Mouse (Mus musculus): ENCODE results near the gene Spint3. TPM values are rescaled to one million over a fixed set of nuclear protein-coding genes. Genes with fewer than 3 reads are reported as not detected.

Gene Spint3
- polyA plus RNA-seq, 1 experiment from 2014 or later, result not detected

- no peaks in the 10 kb centered on the region for H3K9me3 ChIP-seq (ENCODE audit: control insufficient read depth)
- H3K4me1 ChIP-seq (replicated peaks; ENCODE audit: control insufficient read depth, insufficient read depth, low read length), result no peaks in the 10 kb centered on the region
- TF ChIP-seq CTCF (IDR thresholded peaks at IDR 0.05; ENCODE audit: low read depth), result peak; percentile 46
- H3K4me3 ChIP-seq (ENCODE audit: low read depth, low read length), result no peak overlapping the region
- H3K27ac ChIP-seq (ENCODE audit: low read depth, low read length), result no peak overlapping the region
- WGBS, result 89% methylated on average over 2 of the region's 2 CpGs
- no peak overlapping the region for H3K4me2 ChIP-seq (replicated peaks; ENCODE audit: low read depth)
- ATAC-seq, result no peak
- no peak overlapping the region for H3K9ac ChIP-seq (ENCODE audit: low read depth, low read length)
- no peaks in the 10 kb centered on the region for H3K36me3 ChIP-seq (ENCODE audit: control insufficient read depth, insufficient read depth)
- no peaks in the 10 kb centered on the region for H3K27me3 ChIP-seq (replicated peaks; ENCODE audit: control insufficient read depth, insufficient read depth, low read length)
Measured at GRCm38 (mm10) chr2:164566997-164567396, 6.3 kb downstream of the Spint3 start.

DNA sequence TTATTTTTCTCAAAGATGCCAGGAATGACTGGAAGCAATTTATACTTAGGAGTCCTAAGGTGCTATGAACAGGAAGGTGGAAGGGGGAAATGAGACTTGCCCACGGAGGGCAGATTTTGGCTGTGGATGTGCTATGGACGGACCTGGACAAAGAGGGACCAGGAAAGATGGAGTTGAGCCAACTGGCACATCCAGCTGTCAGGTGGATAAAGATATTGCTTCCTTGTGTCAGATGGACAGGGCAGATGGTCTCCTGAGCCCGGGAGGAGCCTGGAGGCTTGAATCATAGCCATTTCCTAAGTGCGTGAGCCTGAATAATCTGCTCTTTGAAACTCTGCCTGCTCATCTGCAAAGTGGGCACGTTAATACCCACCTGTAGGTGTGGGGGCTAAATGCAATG is 8.9 kb downstream of the Spint3 start:
- H3K9me3 ChIP-seq (ENCODE audit: control insufficient read depth), result no peaks in the 10 kb centered on the region
- no peak overlapping the region for H3K4me3 ChIP-seq (ENCODE audit: low read depth, low read length)
- WGBS, result 74% methylated on average over 5 of the region's 5 CpGs
- H3K27me3 ChIP-seq (replicated peaks; ENCODE audit: control insufficient read depth, insufficient read depth, low read length), result no peaks in the 10 kb centered on the region
- ATAC-seq, result no peak
- H3K9ac ChIP-seq (ENCODE audit: low read depth, low read length), result no peak overlapping the region
- no peak for TF ChIP-seq CTCF (IDR thresholded peaks at IDR 0.05; ENCODE audit: low read depth)
- H3K36me3 ChIP-seq (ENCODE audit: control insufficient read depth, insufficient read depth), result no peaks in the 10 kb centered on the region
- H3K4me1 ChIP-seq (replicated peaks; ENCODE audit: control insufficient read depth, insufficient read depth, low read length), result no peaks in the 10 kb centered on the region
- no peak overlapping the region for H3K27ac ChIP-seq (ENCODE audit: low read depth, low read length)
- no peak overlapping the region for H3K4me2 ChIP-seq (replicated peaks; ENCODE audit: low read depth)

DNA sequence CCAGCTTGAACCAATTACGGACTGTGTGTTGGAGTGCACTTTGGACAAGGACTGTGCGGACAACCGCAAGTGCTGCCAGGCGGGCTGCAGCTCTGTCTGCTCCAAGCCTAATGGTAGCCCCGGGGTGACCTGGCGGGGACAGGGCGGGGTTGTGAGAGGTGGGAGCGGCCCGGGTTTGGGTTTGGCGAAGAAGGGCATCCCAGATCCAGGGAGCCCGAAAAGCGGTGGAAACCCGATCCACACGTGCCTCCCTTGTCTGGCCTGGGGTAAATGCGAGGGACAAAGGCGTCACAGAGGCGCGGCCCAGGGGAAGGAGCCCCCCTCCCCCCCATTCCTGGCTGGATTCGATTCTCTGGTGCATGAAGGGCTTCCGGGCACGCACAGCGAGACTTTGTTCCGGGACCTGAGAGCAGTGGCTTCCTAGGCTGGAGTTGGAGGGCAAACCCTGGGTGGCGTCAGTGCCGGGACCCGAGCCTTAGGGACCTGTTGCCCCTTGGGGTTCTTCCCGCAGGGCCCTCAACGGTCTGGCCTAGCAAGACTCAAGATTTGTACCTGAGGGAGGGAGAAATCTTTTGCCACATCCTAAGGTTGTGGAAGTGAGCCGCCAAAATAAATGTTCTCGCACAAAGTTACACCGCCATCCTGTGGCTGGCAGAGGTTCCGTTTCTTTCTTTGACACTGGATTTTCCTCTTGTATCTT is 9.8 kb downstream of the Spint3 start:
- Histone ChIP-seq H3K27ac (ENCODE audit: low read depth, low read length) (no peak overlapping the region), H3K4me2 (replicated peaks; ENCODE audit: low read depth) (peak overlapping the region; percentile 91), H3K9me3 (ENCODE audit: control insufficient read depth) (no peaks in the 10 kb centered on the region), H3K4me1 (replicated peaks; ENCODE audit: control insufficient read depth, insufficient read depth, low read length) (no peaks in the 10 kb centered on the region), H3K9ac (ENCODE audit: low read depth, low read length) (peak overlapping the region; percentile 53), H3K27me3 (replicated peaks; ENCODE audit: control insufficient read depth, insufficient read depth, low read length) (no peaks in the 10 kb centered on the region), H3K4me3 (ENCODE audit: low read depth, low read length) (peak overlapping the region; percentile 45), H3K36me3 (ENCODE audit: control insufficient read depth, insufficient read depth) (no peaks in the 10 kb centered on the region)
- peak; percentile 43 for ATAC-seq
- WGBS, result 1% methylated on average over 32 of the region's 32 CpGs
- TF ChIP-seq CTCF (IDR thresholded peaks at IDR 0.05; ENCODE audit: low read depth), result peak; percentile 80

DNA sequence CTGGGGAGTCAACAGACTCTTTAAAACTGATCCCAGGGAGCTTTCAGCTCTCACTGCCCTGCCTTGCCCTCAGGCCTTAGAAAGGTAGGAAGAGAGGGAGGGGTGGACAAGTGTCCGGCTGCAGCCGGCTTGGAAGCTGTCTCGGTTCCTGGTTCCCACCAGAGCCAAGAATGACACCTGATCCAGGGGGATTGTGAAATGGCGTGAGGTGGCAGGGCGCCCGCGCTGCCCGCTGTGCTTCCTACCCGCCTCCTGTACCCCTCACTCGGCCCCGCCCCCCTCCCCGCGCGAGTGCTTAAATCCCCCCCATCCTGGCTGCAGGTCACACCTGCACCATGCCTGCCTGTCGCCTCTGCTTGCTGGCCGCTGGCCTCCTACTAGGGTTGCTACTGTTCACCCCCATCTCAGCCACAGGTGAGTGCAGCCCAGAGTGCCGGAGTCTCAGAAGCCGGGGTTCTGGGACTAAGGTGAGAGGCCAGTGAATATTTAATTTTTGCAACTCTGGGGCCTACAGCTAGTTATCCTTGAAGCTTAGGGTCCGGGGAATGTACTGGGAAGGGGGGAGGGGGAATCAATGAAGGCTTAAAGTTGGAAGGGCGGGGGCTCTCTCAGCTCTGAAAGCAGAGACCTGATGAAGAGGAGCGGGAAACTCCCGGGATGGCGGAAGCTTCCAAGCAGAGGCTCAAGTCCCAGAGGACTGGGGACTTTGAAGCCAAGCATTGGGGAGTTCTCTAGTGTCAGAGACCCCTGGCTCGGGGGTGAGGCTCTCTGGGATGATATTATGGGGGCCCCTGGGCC is 10.7 kb downstream of the Spint3 start, which contains the start of gene Wfdc2:
Wfdc2 (plus strand) TSS at position 23 of the 798 bp plus-strand sequence.
- TF ChIP-seq CTCF (IDR thresholded peaks at IDR 0.05; ENCODE audit: low read depth), result no peak
- Histone ChIP-seq H3K27ac (ENCODE audit: low read depth, low read length) (no peak within 1 kb of the TSS), H3K4me3 (ENCODE audit: low read depth, low read length) (peak within 1 kb of the TSS; percentile 45), H3K4me1 (replicated peaks; ENCODE audit: control insufficient read depth, insufficient read depth, low read length) (no peaks in the 10 kb centered on the region), H3K27me3 (replicated peaks; ENCODE audit: control insufficient read depth, insufficient read depth, low read length) (no peaks in the 10 kb centered on the region), H3K9me3 (ENCODE audit: control insufficient read depth) (no peaks in the 10 kb centered on the region), H3K9ac (ENCODE audit: low read depth, low read length) (peak within 1 kb of the TSS; percentile 53; the same call in 1 of the 2 replicates), H3K36me3 (ENCODE audit: control insufficient read depth, insufficient read depth) (no peaks in the 10 kb centered on the region), H3K4me2 (replicated peaks; ENCODE audit: low read depth) (peak within 1 kb of the TSS; percentile 91)
- 19% methylated on average over 24 of the region's 24 CpGs for WGBS
- ATAC-seq, result no peak

DNA sequence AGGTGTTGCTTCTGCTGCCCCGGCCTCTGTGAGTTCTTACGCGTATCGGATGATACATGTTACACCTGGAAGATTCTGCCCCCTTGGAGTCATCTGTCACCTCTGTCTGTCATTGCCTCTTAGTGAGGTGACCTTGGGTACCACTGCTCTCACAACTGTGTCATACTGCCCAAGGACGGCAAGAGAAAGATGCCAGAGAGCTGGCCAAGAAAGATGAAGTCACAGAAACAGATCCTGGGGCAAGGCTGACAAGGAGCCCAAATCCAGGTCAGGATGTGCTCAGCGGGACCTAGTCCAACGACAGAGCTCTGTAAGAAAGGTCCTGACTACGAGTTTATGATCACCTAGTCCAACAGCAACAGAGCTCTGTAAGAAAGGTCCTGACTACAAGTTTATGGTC is 13.2 kb downstream of the Spint3 start:
- no peak for ATAC-seq
- H3K4me1 ChIP-seq (replicated peaks; ENCODE audit: control insufficient read depth, insufficient read depth, low read length), result no peaks in the 10 kb centered on the region
- no peak for TF ChIP-seq CTCF (IDR thresholded peaks at IDR 0.05; ENCODE audit: low read depth)
- no peaks in the 10 kb centered on the region for H3K9me3 ChIP-seq (ENCODE audit: control insufficient read depth)
- H3K36me3 ChIP-seq (ENCODE audit: control insufficient read depth, insufficient read depth), result no peaks in the 10 kb centered on the region
- no peak overlapping the region for H3K4me2 ChIP-seq (replicated peaks; ENCODE audit: low read depth)
- H3K27ac ChIP-seq (ENCODE audit: low read depth, low read length), result no peak overlapping the region
- no peak overlapping the region for H3K9ac ChIP-seq (ENCODE audit: low read depth, low read length)
- H3K27me3 ChIP-seq (replicated peaks; ENCODE audit: control insufficient read depth, insufficient read depth, low read length), result no peaks in the 10 kb centered on the region
- H3K4me3 ChIP-seq (ENCODE audit: low read depth, low read length), result no peak overlapping the region
- WGBS, result 82% methylated on average over 8 of the region's 8 CpGs

GRCm38 (mm10) chr2:164558991-164559645 is 14.1 kb downstream of the Spint3 start:
- Histone ChIP-seq H3K4me2 (replicated peaks; ENCODE audit: low read depth) (no peak overlapping the region), H3K36me3 (ENCODE audit: control insufficient read depth, insufficient read depth) (no peaks in the 10 kb centered on the region), H3K4me3 (ENCODE audit: low read depth, low read length) (no peak overlapping the region), H3K4me1 (replicated peaks; ENCODE audit: control insufficient read depth, insufficient read depth, low read length) (no peaks in the 10 kb centered on the region), H3K27ac (ENCODE audit: low read depth, low read length) (no peak overlapping the region), H3K27me3 (replicated peaks; ENCODE audit: control insufficient read depth, insufficient read depth, low read length) (no peaks in the 10 kb centered on the region), H3K9me3 (ENCODE audit: control insufficient read depth) (no peaks in the 10 kb centered on the region), H3K9ac (ENCODE audit: low read depth, low read length) (no peak overlapping the region)
- no peak for TF ChIP-seq CTCF (IDR thresholded peaks at IDR 0.05; ENCODE audit: low read depth)
- 26% methylated on average over 16 of the region's 16 CpGs for WGBS
- no peak for ATAC-seq
